Mouse (Mus musculus) retina, postnatal 1 day (tissue): Measurements from ENCODE around the gene Enpp1.
A peak's percentile ranks its signal among the peaks of the same experiment; 100 is the strongest.

Experiments used
- DNase-seq: peaks from one replicate; pipeline ENCODE4 v3.0.0-alpha.2; 2012

Enpp1 gene

GRCm38 (mm10) chr10:24711480-24712366, at the start of gene Enpp1:
Enpp1 (minus strand) TSS chr10:24712159.
- DNase-seq, result peak; percentile 67

GRCm38 (mm10) chr10:24758326-24758915, 46.5 kb upstream of the Enpp1 start:
- no peak for DNase-seq

- peak; percentile 29 for DNase-seq
Measured at GRCm38 (mm10) chr10:24754874-24755540, 43.0 kb upstream of the Enpp1 start.

GRCm38 (mm10) chr10:24754251-24754835, 42.4 kb upstream of the Enpp1 start:
- peak; percentile 55 for DNase-seq

- no peak for DNase-seq
Measured at GRCm38 (mm10) chr10:24753536-24754250, 41.7 kb upstream of the Enpp1 start.

- DNase-seq, result no peak
Measured at GRCm38 (mm10) chr10:24742950-24743487, 31.1 kb upstream of the Enpp1 start.

- DNase-seq, result no peak
Measured at GRCm38 (mm10) chr10:24741229-24742198, 29.6 kb upstream of the Enpp1 start.

GRCm38 (mm10) chr10:24739171-24739570, 27.2 kb upstream of the Enpp1 start:
- no peak for DNase-seq

GRCm38 (mm10) chr10:24738456-24738855, 26.5 kb upstream of the Enpp1 start:
- DNase-seq, result peak; percentile 71

- DNase-seq, result no peak
Measured at GRCm38 (mm10) chr10:24735027-24735777, 23.2 kb upstream of the Enpp1 start.

GRCm38 (mm10) chr10:24727478-24727877, 15.5 kb upstream of the Enpp1 start:
- no peak for DNase-seq

GRCm38 (mm10) chr10:24725197-24725596, 13.2 kb upstream of the Enpp1 start:
- no peak for DNase-seq

- DNase-seq, result no peak
Measured at GRCm38 (mm10) chr10:24721841-24722240, 9.9 kb upstream of the Enpp1 start.

GRCm38 (mm10) chr10:24719383-24719782, 7.4 kb upstream of the Enpp1 start:
- DNase-seq, result no peak

GRCm38 (mm10) chr10:24718720-24719119, 6.8 kb upstream of the Enpp1 start:
- no peak for DNase-seq

- peak; percentile 37 for DNase-seq
Measured at GRCm38 (mm10) chr10:24718058-24718457, 6.1 kb upstream of the Enpp1 start.

- DNase-seq, result no peak
Measured at GRCm38 (mm10) chr10:24716232-24716631, 4.3 kb upstream of the Enpp1 start.

- DNase-seq, result no peak
Measured at GRCm38 (mm10) chr10:24712901-24713300, 942 bp upstream of the Enpp1 start.

- no peak for DNase-seq
Measured at GRCm38 (mm10) chr10:24712367-24712761, 405 bp upstream of the Enpp1 start.

- peak; percentile 31 for DNase-seq
Measured at GRCm38 (mm10) chr10:24711071-24711470, 888 bp downstream of the Enpp1 start.
